Mouse (Mus musculus): ENCODE results near the gene RPS10-NUDT3. TPM values are rescaled to one million over a fixed set of nuclear protein-coding genes. Genes with fewer than 3 reads are reported as not detected.
A peak's percentile ranks its signal among the peaks of the same experiment; 100 is the strongest.

Gene RPS10-NUDT3
- polyA plus RNA-seq, 1 experiment, result not detected

- H3K4me3 ChIP-seq (ENCODE audit: control insufficient read depth, low read depth, low read length), result no peak overlapping the region
- no peaks in the 10 kb centered on the region for H3K27me3 ChIP-seq (ENCODE audit: control insufficient read depth, insufficient read depth, low read length)
- no peak overlapping the region for H3K27ac ChIP-seq (ENCODE audit: control insufficient read depth, insufficient read depth, low read depth, low read length)
- H3K36me3 ChIP-seq (ENCODE audit: control insufficient read depth, insufficient read depth, low read length), result no peaks in the 10 kb centered on the region; the same call in none of the 2 replicates
- no peaks in the 10 kb centered on the region; the same call in 1 of the 2 replicates for H3K4me1 ChIP-seq (ENCODE audit: control insufficient read depth, insufficient read depth, low read length)
- TF ChIP-seq CTCF (IDR thresholded peaks at IDR 0.05; ENCODE audit: control insufficient read depth, insufficient read depth, insufficient replicate concordance, low read depth, low read length) (no peak), POLR2A (IDR thresholded peaks at IDR 0.05; ENCODE audit: control insufficient read depth, low read depth, low read length) (no peak)
Measured at GRCm38 (mm10) chr17:27579816-27580215, 55.2 kb downstream of the RPS10-NUDT3 start.

GRCm38 (mm10) chr17:27578487-27578886 is 56.5 kb downstream of the RPS10-NUDT3 start:
- H3K4me3 ChIP-seq (ENCODE audit: control insufficient read depth, low read depth, low read length), result no peak overlapping the region
- H3K27me3 ChIP-seq (ENCODE audit: control insufficient read depth, insufficient read depth, low read length), result no peaks in the 10 kb centered on the region
- no peak overlapping the region for H3K27ac ChIP-seq (ENCODE audit: control insufficient read depth, insufficient read depth, low read depth, low read length)
- no peaks in the 10 kb centered on the region; the same call in none of the 2 replicates for H3K36me3 ChIP-seq (ENCODE audit: control insufficient read depth, insufficient read depth, low read length)
- TF ChIP-seq POLR2A (IDR thresholded peaks at IDR 0.05; ENCODE audit: control insufficient read depth, low read depth, low read length), result no peak
- TF ChIP-seq CTCF (IDR thresholded peaks at IDR 0.05; ENCODE audit: control insufficient read depth, insufficient read depth, insufficient replicate concordance, low read depth, low read length), result no peak
- no peaks in the 10 kb centered on the region; the same call in 1 of the 2 replicates for H3K4me1 ChIP-seq (ENCODE audit: control insufficient read depth, insufficient read depth, low read length)

DNA sequence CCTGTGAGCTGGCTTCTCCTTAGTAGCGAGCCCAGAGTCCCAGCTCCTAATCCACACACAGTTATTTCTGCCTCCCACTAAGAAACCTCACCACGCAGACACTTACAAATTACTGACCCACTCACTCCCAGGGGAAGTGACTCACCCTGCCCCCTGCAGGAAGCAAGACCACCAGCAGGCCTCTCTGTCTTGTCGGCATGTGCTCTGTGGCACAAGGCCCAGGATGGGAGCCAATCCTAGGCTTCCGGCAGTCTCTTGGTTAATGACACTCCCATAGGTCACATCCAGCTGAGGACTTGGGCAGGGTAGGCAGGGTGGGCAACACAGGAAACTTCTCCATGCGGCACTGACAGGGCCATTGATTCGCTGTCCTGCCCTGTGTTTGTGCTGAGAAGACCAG is 57.6 kb downstream of the RPS10-NUDT3 start:
- Histone ChIP-seq H3K36me3 (ENCODE audit: control insufficient read depth, insufficient read depth, low read length) (no peaks in the 10 kb centered on the region; the same call in none of the 2 replicates), H3K4me1 (ENCODE audit: control insufficient read depth, insufficient read depth, low read length) (no peaks in the 10 kb centered on the region; the same call in 1 of the 2 replicates), H3K4me3 (ENCODE audit: control insufficient read depth, low read depth, low read length) (no peak overlapping the region), H3K27me3 (ENCODE audit: control insufficient read depth, insufficient read depth, low read length) (no peaks in the 10 kb centered on the region), H3K27ac (ENCODE audit: control insufficient read depth, insufficient read depth, low read depth, low read length) (no peak overlapping the region)
- TF ChIP-seq POLR2A (IDR thresholded peaks at IDR 0.05; ENCODE audit: control insufficient read depth, low read depth, low read length) (no peak), CTCF (IDR thresholded peaks at IDR 0.05; ENCODE audit: control insufficient read depth, insufficient read depth, insufficient replicate concordance, low read depth, low read length) (no peak)

- H3K36me3 ChIP-seq (ENCODE audit: control insufficient read depth, insufficient read depth, low read length), result no peaks in the 10 kb centered on the region; the same call in none of the 2 replicates
- 0 out of 2 replicates have a peak overlapping the region, but pooled peaks have one; percentile 15 for H3K27ac ChIP-seq (ENCODE audit: control insufficient read depth, insufficient read depth, low read depth, low read length)
- H3K4me3 ChIP-seq (ENCODE audit: control insufficient read depth, low read depth, low read length), result no peak overlapping the region
- H3K27me3 ChIP-seq (ENCODE audit: control insufficient read depth, insufficient read depth, low read length), result no peaks in the 10 kb centered on the region
- no peaks in the 10 kb centered on the region; the same call in 1 of the 2 replicates for H3K4me1 ChIP-seq (ENCODE audit: control insufficient read depth, insufficient read depth, low read length)
- TF ChIP-seq CTCF (IDR thresholded peaks at IDR 0.05; ENCODE audit: control insufficient read depth, insufficient read depth, insufficient replicate concordance, low read depth, low read length) (no peak), POLR2A (IDR thresholded peaks at IDR 0.05; ENCODE audit: control insufficient read depth, low read depth, low read length) (no peak)
Measured at GRCm38 (mm10) chr17:27576056-27576455, 59.0 kb downstream of the RPS10-NUDT3 start.

GRCm38 (mm10) chr17:27575116-27575776 is 59.8 kb downstream of the RPS10-NUDT3 start:
- no peaks in the 10 kb centered on the region for H3K27me3 ChIP-seq (ENCODE audit: control insufficient read depth, insufficient read depth, low read length)
- no peak overlapping the region; the same call in 1 of the 2 replicates for H3K27ac ChIP-seq (ENCODE audit: control insufficient read depth, insufficient read depth, low read depth, low read length)
- no peak overlapping the region for H3K4me3 ChIP-seq (ENCODE audit: control insufficient read depth, low read depth, low read length)
- H3K4me1 ChIP-seq (ENCODE audit: control insufficient read depth, insufficient read depth, low read length), result no peaks in the 10 kb centered on the region; the same call in 1 of the 2 replicates
- H3K36me3 ChIP-seq (ENCODE audit: control insufficient read depth, insufficient read depth, low read length), result no peaks in the 10 kb centered on the region; the same call in none of the 2 replicates
- no peak for TF ChIP-seq CTCF (IDR thresholded peaks at IDR 0.05; ENCODE audit: control insufficient read depth, insufficient read depth, insufficient replicate concordance, low read depth, low read length)
- TF ChIP-seq POLR2A (IDR thresholded peaks at IDR 0.05; ENCODE audit: control insufficient read depth, low read depth, low read length), result no peak

DNA sequence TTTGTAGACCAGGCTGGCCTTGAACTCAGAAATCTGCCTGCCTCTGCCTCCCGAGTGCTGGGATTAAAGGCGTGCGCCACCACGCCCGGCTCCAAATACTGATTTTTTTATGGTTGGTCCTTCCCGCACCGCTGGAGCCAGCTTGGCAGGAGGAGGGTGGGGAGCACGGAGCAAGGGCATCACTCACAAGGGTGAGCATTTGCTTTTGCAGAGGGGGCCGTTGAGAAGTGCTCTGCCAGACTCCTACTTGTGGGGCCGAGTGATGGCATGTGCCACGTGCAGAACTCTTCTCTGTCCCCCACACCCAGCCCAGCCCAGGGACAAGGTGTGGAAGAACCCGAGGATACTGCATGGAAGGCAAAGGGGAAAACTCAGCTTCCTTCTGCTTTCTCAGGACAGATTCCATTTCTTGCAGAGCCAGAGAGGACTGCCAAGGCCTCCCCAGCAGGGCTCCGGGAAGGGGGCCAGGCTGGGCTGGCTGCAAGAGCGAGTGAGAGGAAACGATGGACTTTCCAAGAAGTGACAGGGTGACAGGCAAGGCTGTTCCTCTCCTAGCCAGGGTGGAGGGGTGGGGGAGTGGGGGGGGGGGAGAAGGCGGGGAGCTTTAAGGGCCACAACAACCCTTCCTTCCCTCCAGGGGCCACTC is 60.4 kb downstream of the RPS10-NUDT3 start:
- H3K27ac ChIP-seq (ENCODE audit: control insufficient read depth, insufficient read depth, low read depth, low read length), result no peak overlapping the region
- TF ChIP-seq CTCF (IDR thresholded peaks at IDR 0.05; ENCODE audit: control insufficient read depth, insufficient read depth, insufficient replicate concordance, low read depth, low read length), result no peak
- no peak for TF ChIP-seq POLR2A (IDR thresholded peaks at IDR 0.05; ENCODE audit: control insufficient read depth, low read depth, low read length)
- H3K36me3 ChIP-seq (ENCODE audit: control insufficient read depth, insufficient read depth, low read length), result no peaks in the 10 kb centered on the region; the same call in 1 of the 2 replicates
- H3K27me3 ChIP-seq (ENCODE audit: control insufficient read depth, insufficient read depth, low read length), result no peaks in the 10 kb centered on the region
- H3K4me1 ChIP-seq (ENCODE audit: control insufficient read depth, insufficient read depth, low read length), result no peaks in the 10 kb centered on the region; the same call in 1 of the 2 replicates
- no peak overlapping the region for H3K4me3 ChIP-seq (ENCODE audit: control insufficient read depth, low read depth, low read length)

- no peak for TF ChIP-seq POLR2A (IDR thresholded peaks at IDR 0.05; ENCODE audit: control insufficient read depth, low read depth, low read length)
- Histone ChIP-seq H3K27ac (ENCODE audit: control insufficient read depth, insufficient read depth, low read depth, low read length) (no peak overlapping the region), H3K36me3 (ENCODE audit: control insufficient read depth, insufficient read depth, low read length) (no peaks in the 10 kb centered on the region; the same call in 1 of the 2 replicates), H3K4me1 (ENCODE audit: control insufficient read depth, insufficient read depth, low read length) (no peaks in the 10 kb centered on the region; the same call in 1 of the 2 replicates), H3K27me3 (ENCODE audit: control insufficient read depth, insufficient read depth, low read length) (no peaks in the 10 kb centered on the region), H3K4me3 (ENCODE audit: control insufficient read depth, low read depth, low read length) (no peak overlapping the region)
Measured at GRCm38 (mm10) chr17:27573772-27574320, 61.2 kb downstream of the RPS10-NUDT3 start.

Measured in testis, adult 2 months (tissue).